Mouse (Mus musculus): ENCODE results near the gene Lacc1.

Gene Lacc1

DNA sequence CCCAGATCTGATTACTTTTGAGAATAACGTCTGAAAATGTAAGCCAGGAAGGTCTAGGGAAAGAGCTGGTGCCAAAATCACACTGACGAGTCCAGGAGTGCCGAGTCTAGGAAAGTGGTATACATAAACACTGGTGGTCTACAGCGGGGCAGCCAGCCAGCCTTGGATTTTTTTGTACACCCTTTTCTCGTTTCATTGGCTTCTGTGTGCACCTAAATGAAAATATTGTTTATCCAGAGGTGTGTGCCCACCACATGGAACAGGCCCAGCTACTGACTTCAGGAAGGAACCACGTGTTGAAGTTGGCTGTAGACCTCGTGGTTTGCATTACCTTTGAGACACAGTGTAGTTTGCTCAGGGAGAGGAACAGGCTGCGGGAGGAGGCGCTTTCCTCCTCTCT, 57.1 kb downstream of the Lacc1 start:
- DNase-seq (ENCODE audit: low spot score in 2 of 2), result no peak
